Mouse (Mus musculus) right cerebral cortex, postnatal 4 days (tissue): ENCODE data around the gene Mrpl58.
"Not testable (repeated sequence)": the region's sequence is repeated elsewhere in the genome, so short reads cannot be mapped to it uniquely, and the experiment has no call there.

Experiments
- DNase-seq: peaks from one replicate; pipeline ENCODE4 v3.0.0-alpha.2; 2022

Gene Mrpl58

GRCm38 (mm10) chr11:115383701-115384474, 19.7 kb upstream of the Mrpl58 start:
- peak; percentile 63 for DNase-seq

- no peak for DNase-seq
Observed at GRCm38 (mm10) chr11:115384587-115384986, 19.0 kb upstream of the Mrpl58 start.

GRCm38 (mm10) chr11:115386859-115387258, 16.7 kb upstream of the Mrpl58 start:
- DNase-seq = not testable (repeated sequence)

GRCm38 (mm10) chr11:115391358-115391757, 12.2 kb upstream of the Mrpl58 start:
- DNase-seq = no peak

- no peak for DNase-seq
Observed at GRCm38 (mm10) chr11:115393721-115394325, 9.7 kb upstream of the Mrpl58 start.

- DNase-seq = no peak
Observed at GRCm38 (mm10) chr11:115398085-115398484, 5.5 kb upstream of the Mrpl58 start.

GRCm38 (mm10) chr11:115400126-115400525, 3.4 kb upstream of the Mrpl58 start:
- DNase-seq = no peak

GRCm38 (mm10) chr11:115400630-115401391, 2.7 kb upstream of the Mrpl58 start:
- no peak for DNase-seq

GRCm38 (mm10) chr11:115405723-115406122, 2.2 kb downstream of the Mrpl58 start:
- no peak for DNase-seq

GRCm38 (mm10) chr11:115406858-115407401, 3.4 kb downstream of the Mrpl58 start:
- DNase-seq = no peak

- no peak for DNase-seq
Observed at GRCm38 (mm10) chr11:115408266-115408920, 4.8 kb downstream of the Mrpl58 start.

- no peak for DNase-seq
Observed at GRCm38 (mm10) chr11:115409556-115409955, 6.0 kb downstream of the Mrpl58 start.

- DNase-seq = peak; percentile 93
Observed at GRCm38 (mm10) chr11:115419531-115420237, 16.1 kb downstream of the Mrpl58 start, which contains the start of the genes Atp5h and Kctd2. TSS of gene Atp5h (minus strand) at chr11:115419962. TSS of gene Kctd2 (plus strand) at chr11:115420128.

GRCm38 (mm10) chr11:115420336-115421190, 17.0 kb downstream of the Mrpl58 start:
- DNase-seq = peak; percentile 64

GRCm38 (mm10) chr11:115421328-115421727, 17.8 kb downstream of the Mrpl58 start:
- DNase-seq = no peak

- DNase-seq = no peak
Observed at GRCm38 (mm10) chr11:115421972-115422371, 18.4 kb downstream of the Mrpl58 start.

- no peak for DNase-seq
Observed at GRCm38 (mm10) chr11:115423091-115423490, 19.5 kb downstream of the Mrpl58 start.

GRCm38 (mm10) chr11:115424666-115425065, 21.1 kb downstream of the Mrpl58 start:
- DNase-seq = no peak

GRCm38 (mm10) chr11:115425671-115426070, 22.1 kb downstream of the Mrpl58 start:
- DNase-seq = no peak

- peak; percentile 62 for DNase-seq
Observed at GRCm38 (mm10) chr11:115427482-115428331, 24.2 kb downstream of the Mrpl58 start.
